Mouse (Mus musculus) CH12.LX (cell line): Measurements from ENCODE around the gene Csrnp1. TPM values are rescaled to one million over a fixed set of nuclear protein-coding genes. Genes with fewer than 3 reads are reported as not detected.

Experiments used
- DNase-seq: peaks from one replicate; pipeline ENCODE4 v3.0.0-alpha.2; 2013; ENCODE audit errors: extremely low read depth
- H3K27ac ChIP-seq: 2 replicates; pipeline ENCODE4 v1.5.1; 2012; ENCODE audit warnings: low read depth, mild to moderate bottlenecking, control low read depth, moderate library complexity; ENCODE audit not compliant: insufficient read depth
- H3K27me3 ChIP-seq: replicated peaks from 2 replicates; pipeline ENCODE3; 2012; ENCODE audit warnings: inconsistent platforms
- H3K36me3 ChIP-seq, 2 experiments: replicated peaks in 1 of 2; 2 replicates each; pipeline versions ENCODE3 to v1.6.1; 2012; ENCODE audit warnings: inconsistent platforms in 1 of 2, low read length in 1 of 2, mild to moderate bottlenecking in 1 of 2, mixed read lengths in 1 of 2, moderate library complexity in 1 of 2; ENCODE audit not compliant: control insufficient read depth in 1 of 2, insufficient read depth in 1 of 2
- H3K4me1 ChIP-seq, 2 experiments: 2 replicates each; pipeline ENCODE4 v1.6.1; 2012; ENCODE audit warnings: inconsistent platforms in 1 of 2, moderate library complexity in 1 of 2; ENCODE audit not compliant: insufficient read depth in 2 of 2, control insufficient read depth in 1 of 2
- H3K4me2 ChIP-seq: 2 replicates; pipeline ENCODE4 v1.6.1; 2012; ENCODE audit warnings: low read depth, mild to moderate bottlenecking, control low read depth; ENCODE audit not compliant: poor library complexity, insufficient read depth, severe bottlenecking
- H3K4me3 ChIP-seq, 3 experiments: fragments of 150-350 bp in 1 of 3; sonication (generic) in 1 of 3; replicated peaks in 1 of 3; 2 replicates each; pipeline versions ENCODE3 to v1.5.1; 2011 to 2012; ENCODE audit warnings: low read depth in 2 of 3, low read length in 2 of 3, mild to moderate bottlenecking in 2 of 3, moderate library complexity in 2 of 3, control low read depth in 1 of 3, improper control_type of control experiment in 1 of 3, inconsistent platforms in 1 of 3, mixed read lengths in 1 of 3; ENCODE audit not compliant: poor library complexity in 1 of 3
- H3K79me2 ChIP-seq: replicated peaks from 2 replicates; pipeline ENCODE4 v1.6.1; 2012; ENCODE audit warnings: mild to moderate bottlenecking, moderate library complexity; ENCODE audit not compliant: control insufficient read depth, poor library complexity, insufficient read depth, severe bottlenecking; ENCODE audit errors: extremely low read depth
- H3K9ac ChIP-seq: 2 replicates; pipeline ENCODE4 v1.6.1; 2012; ENCODE audit warnings: low read depth, mild to moderate bottlenecking, control low read depth, moderate library complexity; ENCODE audit not compliant: insufficient read depth
- H3K9me3 ChIP-seq: replicated peaks from 2 replicates; pipeline ENCODE3; 2012; ENCODE audit warnings: low read length, inconsistent platforms, mixed read lengths
- BHLHE40 ChIP-seq: IDR thresholded peaks from 2 replicates; pipeline ENCODE4 v1.6.1; 2011; ENCODE audit warnings: mild to moderate bottlenecking, low read depth, low read length, improper control_type of control experiment
- CHD2 ChIP-seq: IDR thresholded peaks from 2 replicates; pipeline ENCODE4 v1.6.1; 2011; ENCODE audit warnings: low read length, improper control_type of control experiment
- CTCF ChIP-seq, 2 experiments: IDR thresholded peaks in 1 of 2; conservative IDR thresholded peaks in 1 of 2; 2 replicates each; pipeline ENCODE4 v1.5.1; 2011 to 2012; ENCODE audit warnings: low read depth in 2 of 2, low read length in 2 of 2, improper control_type of control experiment in 1 of 2, inconsistent platforms in 1 of 2, mild to moderate bottlenecking in 1 of 2, moderate library complexity in 1 of 2
- ETS1 ChIP-seq: conservative IDR thresholded peaks from 2 replicates; pipeline ENCODE4 v1.6.1; 2012; ENCODE audit warnings: low read depth, mild to moderate bottlenecking, inconsistent platforms, low read length, improper control_type of control experiment, moderate library complexity
- GABPA ChIP-seq: IDR thresholded peaks from 2 replicates; pipeline ENCODE4 v1.6.1; 2012; ENCODE audit warnings: low read depth, low read length, improper control_type of control experiment, inconsistent platforms; ENCODE audit not compliant: insufficient replicate concordance
- JUN ChIP-seq: IDR thresholded peaks from 2 replicates; pipeline ENCODE4 v1.6.1; 2011; ENCODE audit warnings: low read depth, mild to moderate bottlenecking, low read length, improper control_type of control experiment, moderate library complexity; ENCODE audit not compliant: insufficient read depth
- MAFK ChIP-seq: IDR thresholded peaks from 2 replicates; pipeline ENCODE4 v1.6.1; 2011; ENCODE audit warnings: low read length, improper control_type of control experiment; ENCODE audit not compliant: insufficient replicate concordance
- MAX ChIP-seq: IDR thresholded peaks from 2 replicates; pipeline ENCODE4 v1.6.1; 2011; ENCODE audit warnings: low read length, improper control_type of control experiment
- MAZ ChIP-seq: IDR thresholded peaks from 2 replicates; pipeline ENCODE4 v1.6.1; 2012; ENCODE audit warnings: low read depth, mild to moderate bottlenecking, inconsistent platforms, low read length, improper control_type of control experiment, moderate library complexity
- MEF2A ChIP-seq: IDR thresholded peaks from 2 replicates; pipeline ENCODE4 v1.6.1; 2014; ENCODE audit warnings: low read depth, mild to moderate bottlenecking, inconsistent platforms, low read length, improper control_type of control experiment, borderline replicate concordance
- MXI1 ChIP-seq: IDR thresholded peaks from 2 replicates; pipeline ENCODE4 v1.6.1; 2011; ENCODE audit warnings: mild to moderate bottlenecking, low read depth, low read length, improper control_type of control experiment
- NRF1 ChIP-seq: IDR thresholded peaks from 2 replicates; pipeline ENCODE4 v1.6.1; 2014; ENCODE audit warnings: low read depth, mild to moderate bottlenecking, inconsistent platforms, low read length, improper control_type of control experiment, moderate library complexity
- PAX5 ChIP-seq: IDR thresholded peaks from 2 replicates; pipeline ENCODE4 v1.6.1; 2012; ENCODE audit warnings: low read length, inconsistent platforms, mixed read lengths
- POLR2AphosphoS2 ChIP-seq: IDR thresholded peaks from 2 replicates; pipeline ENCODE4 v1.6.1; 2011; ENCODE audit warnings: low read depth, low read length, improper control_type of control experiment
- RAD21 ChIP-seq: IDR thresholded peaks from 2 replicates; pipeline ENCODE4 v1.6.1; 2011; ENCODE audit warnings: low read depth, mild to moderate bottlenecking, low read length, improper control_type of control experiment, moderate library complexity
- RCOR1 ChIP-seq: conservative IDR thresholded peaks from 2 replicates; pipeline ENCODE4 v1.6.1; 2012; ENCODE audit warnings: low read depth, mild to moderate bottlenecking, inconsistent platforms, low read length, improper control_type of control experiment
- SIN3A ChIP-seq: IDR thresholded peaks from 2 replicates; pipeline ENCODE4 v1.6.1; 2012; ENCODE audit warnings: low read length, improper control_type of control experiment, inconsistent platforms
- SMC3 ChIP-seq: IDR thresholded peaks from 2 replicates; pipeline ENCODE4 v1.6.1; 2011; ENCODE audit warnings: low read depth, low read length, improper control_type of control experiment
- TCF12 ChIP-seq: IDR thresholded peaks from 2 replicates; pipeline ENCODE4 v1.6.1; 2014; ENCODE audit warnings: low read depth, mild to moderate bottlenecking, inconsistent platforms, low read length, improper control_type of control experiment
- UBTF ChIP-seq: IDR thresholded peaks from 2 replicates; pipeline ENCODE4 v1.6.1; 2012; ENCODE audit warnings: low read depth, mild to moderate bottlenecking, inconsistent platforms, low read length, improper control_type of control experiment, moderate library complexity
- ZC3H11A ChIP-seq: IDR thresholded peaks from 2 replicates; pipeline ENCODE4 v1.6.1; 2012; ENCODE audit warnings: low read depth, mild to moderate bottlenecking, inconsistent platforms, low read length, improper control_type of control experiment
- ZNF384 ChIP-seq: IDR thresholded peaks from 2 replicates; pipeline ENCODE4 v1.6.1; 2012; ENCODE audit warnings: low read depth, low read length, improper control_type of control experiment, inconsistent platforms
- dilution Hi-C: fragments of 300-500 bp; cut with MboI; formaldehyde crosslinking; loops from 2 replicates; pipeline ENCODE4 v1.14.3; 2020; ENCODE audit warnings: low sequenced_read_pairs; ENCODE audit not compliant: extremely low pct_unique_long_range_greater_than_20kb, extremely low pct_ligation_motif_present
- in situ Hi-C: fragments of 300-500 bp; cut with MboI; formaldehyde crosslinking; loops from 3 replicates; pipeline ENCODE4 v1.14.3; 2019; ENCODE audit warnings: low sequenced_read_pairs, low pct_ligation_motif_present, low pct_unique_long_range_greater_than_20kb, mixed read lengths
- polyA plus RNA-seq: library from polyadenylated mRNA; unstranded; fragments of >175 nt; gene quantifications from 2 replicates; pipeline ENCODE4 v1.2.1, GENCODE M21; 2012; ENCODE audit warnings: low read depth; ENCODE audit not compliant: insufficient read length
- total RNA-seq, 2 experiments: library from RNA; depleted of rRNA; stranded (reverse); fragments of 300-350 nt in 1 of 2; fragments of >200 nt in 1 of 2; gene quantifications; 2 replicates each; pipeline ENCODE4 v1.2.3; 2012 to 2014

The Csrnp1 gene
- total and polyA plus RNA-seq, 3 experiments: 7.8 to 15.5 (median 8.6) TPM

DNA sequence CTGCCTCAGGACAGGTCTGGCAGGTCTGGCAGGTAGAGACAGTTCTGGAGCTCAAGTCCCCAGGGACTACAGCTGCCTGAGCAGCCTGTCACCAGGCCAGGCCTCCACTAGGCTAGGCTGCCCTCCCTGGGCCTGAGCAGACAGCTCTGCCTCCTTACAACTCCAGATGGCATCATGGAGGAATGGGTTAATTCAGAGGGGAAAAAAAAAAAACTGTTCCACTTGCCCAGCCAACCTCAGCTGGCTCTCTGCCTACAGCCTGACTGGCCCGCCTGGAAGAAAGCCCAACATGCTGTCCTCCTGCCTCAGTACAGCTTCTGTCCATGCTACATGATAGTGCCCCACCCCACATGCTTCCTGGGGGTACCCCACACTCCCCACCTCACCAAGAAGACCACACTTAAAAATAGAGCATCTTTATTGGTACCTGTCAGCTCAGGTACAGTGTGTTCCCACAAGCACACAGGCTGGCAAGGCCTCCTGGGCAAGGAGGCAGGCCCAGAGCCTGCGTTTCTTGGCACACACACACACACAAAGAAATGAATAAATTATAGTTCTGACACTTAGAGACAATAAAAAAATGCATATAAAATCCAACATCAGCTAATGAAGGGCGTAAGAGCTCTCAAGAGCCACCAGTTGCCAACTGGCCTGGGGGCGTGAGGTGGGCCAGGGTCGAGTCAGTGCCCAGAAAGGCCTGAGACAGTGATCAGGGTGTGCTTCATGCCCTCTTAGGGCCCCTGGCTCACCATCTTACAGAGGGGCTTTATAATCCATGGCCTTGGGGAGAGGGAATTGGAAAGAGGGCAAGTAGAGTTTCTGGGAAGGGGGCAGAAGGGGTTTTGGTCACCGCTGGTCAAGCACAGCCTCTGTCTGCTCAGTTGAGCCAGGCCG lies 13.4 kb downstream of the Csrnp1 start:
- H3K27me3 ChIP-seq: no peaks in the 10 kb centered on the region
- H3K9me3 ChIP-seq: peaks cover 2% of the 10 kb centered on the region
- peaks cover 39 to 53% of the 10 kb centered on the region in 2 experiments for H3K36me3 ChIP-seq
- H3K9ac ChIP-seq: no peak overlapping the region
- no peak for TF ChIP-seq ETS1
- no peak for TF ChIP-seq ZC3H11A
- TF ChIP-seq MAZ: no peak
- no peak for TF ChIP-seq GABPA
- peak; percentile 40; the same call in 1 of the 2 replicates for TF ChIP-seq ZNF384
- TF ChIP-seq, all 38 proteins: peak for 1
- H3K27ac ChIP-seq: no peak overlapping the region
- no peaks in the 10 kb centered on the region; the same call in 1 of the 2 replicates for H3K79me2 ChIP-seq
- H3K4me3 ChIP-seq: no peak overlapping the region
- peaks cover 11 to 31% of the 10 kb centered on the region in 2 experiments for H3K4me1 ChIP-seq
- no peak overlapping the region for H3K4me2 ChIP-seq
- in situ Hi-C loops: no loop called here
- no peak for DNase-seq
- dilution Hi-C loops: no loop called here

DNA sequence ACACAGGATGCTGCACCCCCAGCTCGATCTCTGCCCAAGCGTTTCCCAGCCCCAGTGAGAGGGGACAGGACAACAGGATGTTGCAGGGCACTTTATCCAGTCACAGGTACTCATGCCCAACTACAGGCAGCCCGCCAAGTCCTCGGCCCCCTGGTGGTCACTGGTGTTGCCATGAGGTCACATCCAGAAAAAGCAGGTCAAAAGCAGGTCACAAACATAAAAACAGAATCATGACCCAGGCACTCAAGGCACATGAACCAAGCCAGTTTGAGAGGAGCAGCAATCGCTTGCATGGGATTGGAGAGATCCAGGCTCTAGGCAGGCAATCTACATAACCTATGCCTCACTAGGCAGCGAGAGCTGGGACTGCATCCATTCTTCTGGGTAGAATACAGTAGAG lies 14.2 kb downstream of the Csrnp1 start:
- TF ChIP-seq NRF1 (no peak), SMC3 (peak; percentile 49), JUN (no peak), POLR2AphosphoS2 (0 out of 2 replicates have a peak, but pooled peaks have one; percentile 48), CTCF (conservative IDR thresholded peaks at IDR 0.05 in 1 of 2, IDR thresholded peaks at IDR 0.05 in 1 of 2; ENCODE audit: low read depth in 2 of 2, low read length in 2 of 2) (peak in 1 of 2 experiments; percentile 65; a peak in 2 of 4 replicates), RAD21 (peak; percentile 24)
- TF ChIP-seq, all 38 proteins: peak for 4
- Histone ChIP-seq H3K36me3 (peaks cover 38 to 52% of the 10 kb centered on the region in 2 experiments), H3K27ac (no peak overlapping the region), H3K27me3 (no peaks in the 10 kb centered on the region), H3K79me2 (no peaks in the 10 kb centered on the region; the same call in 1 of the 2 replicates), H3K9ac (no peak overlapping the region), H3K9me3 (peaks cover 2% of the 10 kb centered on the region), H3K4me1 (peaks cover 10 to 26% of the 10 kb centered on the region in 2 experiments), H3K4me2 (no peak overlapping the region), H3K4me3 (no peak overlapping the region)
- in situ Hi-C loops: no loop called here
- dilution Hi-C loops: no loop called here
- no peak for DNase-seq

DNA sequence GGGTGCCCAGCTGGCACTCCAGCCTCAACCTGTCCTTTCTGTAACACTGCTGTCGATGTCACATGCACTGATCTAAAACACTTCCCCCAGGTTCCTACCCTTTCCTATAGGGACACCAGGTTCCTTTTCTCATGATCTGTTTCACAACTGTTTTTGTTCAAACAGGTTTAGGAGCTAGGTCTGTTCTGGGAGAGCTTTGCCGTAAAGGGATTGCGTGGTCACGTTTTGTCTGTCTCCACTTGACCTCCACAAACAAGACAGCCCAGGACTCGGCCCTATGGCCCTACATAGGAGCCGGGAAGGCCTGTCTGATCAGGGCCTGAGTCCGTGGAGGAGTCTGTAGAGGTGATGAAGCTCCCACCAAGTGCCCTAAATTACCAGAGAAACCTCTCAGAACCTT lies 14.6 kb downstream of the Csrnp1 start:
- Histone ChIP-seq H3K4me1 (peaks cover 8 to 23% of the 10 kb centered on the region in 2 experiments), H3K4me3 (no peak overlapping the region), H3K27ac (no peak overlapping the region), H3K79me2 (no peaks in the 10 kb centered on the region; the same call in 1 of the 2 replicates), H3K27me3 (no peaks in the 10 kb centered on the region), H3K9ac (no peak overlapping the region), H3K4me2 (no peak overlapping the region), H3K9me3 (peaks cover 2% of the 10 kb centered on the region), H3K36me3 (peaks cover 34 to 48% of the 10 kb centered on the region in 2 experiments)
- no peak for DNase-seq
- dilution Hi-C loops (no loop called here), in situ Hi-C loops (loop anchor here (5.0 kb wide), 1 partner anchor 47 kb away; no protein-coding TSS in a partner anchor)
- TF ChIP-seq TCF12 (no peak), MXI1 (no peak), MEF2A (no peak), BHLHE40 (no peak), PAX5 (no peak), JUN (no peak), MAX (no peak), SIN3A (no peak), MAFK (no peak), SMC3 (no peak), UBTF (no peak), ETS1 (no peak), POLR2AphosphoS2 (no peak), RCOR1 (no peak), CTCF (conservative IDR thresholded peaks at IDR 0.05 in 1 of 2, IDR thresholded peaks at IDR 0.05 in 1 of 2; ENCODE audit: low read depth in 2 of 2, low read length in 2 of 2) (no peak), CHD2 (no peak)
